ENCODE assay signal across 16 mouse cellular contexts in genomic region chr11:33433813-33434212, GRCm38 (mm10).
DNase-seq lines count a peak whose midpoint lies in the region; ATAC-seq and TF ChIP-seq lines count a peak whose summit lies in the region.
"Had no signal": no experiment of that assay in that cellular context is flagged by ENCODE, and none has a peak within 500 bp of the region (broad histone marks: within the 10 kb centered on the region; RNA-seq: fewer than 3 reads in every experiment).

No protein-coding gene starts in this region.

- H3K9me3 ChIP-seq in kidney, embryonic 16.5 days (ENCODE audit: low read length) = no peaks in the 10 kb centered on the region
- H3K9me3 ChIP-seq: hindbrain, embryonic 15.5 days; midbrain, embryonic 12.5 days had no signal

- peak; percentile 12 for DNase-seq in adrenal gland, postnatal 14 days
- DNase-seq in adrenal gland, adult 8-10 months = no peak
- DNase-seq in liver, adult 2 months (ENCODE audit: extremely low read depth, low read depth, low spot score) = peak; percentile 54
- DNase-seq in liver = no peak
- peak; percentile 42 for DNase-seq in cerebellum, adult 9-10 months
- peak in 1 of 2 experiments; percentile 3 for DNase-seq in layer of hippocampus, adult 2 months (ENCODE audit: low spot score in 2 of 2)
- DNase-seq: gastrocnemius, adult 2 months; heart, adult 2 months; heart, postnatal 10 days; kidney, adult 8-10 months had no signal

- no peak for TF ChIP-seq POLR2A in liver, adult 2 months (IDR thresholded peaks at IDR 0.05; ENCODE audit: extremely low read depth, insufficient read depth, low read length)

- H3K4me1 ChIP-seq in liver, adult 2 months (ENCODE audit: control insufficient read depth, insufficient read depth, low read length) = no peaks in the 10 kb centered on the region
- H3K4me1 ChIP-seq in kidney, embryonic 16.5 days (ENCODE audit: insufficient read depth, low read length) = no peaks in the 10 kb centered on the region
- H3K4me1 ChIP-seq: hindbrain, embryonic 15.5 days; midbrain, embryonic 12.5 days had no signal

- 41% methylated on average over 5 of the region's 5 CpGs for WGBS in liver, adult 2 months
- 24% methylated on average over 5 of the region's 5 CpGs for WGBS in kidney, embryonic 16.5 days

- H3K27me3 ChIP-seq in liver, adult 2 months (ENCODE audit: control insufficient read depth, insufficient read depth, low read length) = no peaks in the 10 kb centered on the region
- no peaks in the 10 kb centered on the region for H3K27me3 ChIP-seq in kidney, embryonic 16.5 days (ENCODE audit: insufficient read depth, low read length)
- H3K27me3 ChIP-seq: hindbrain, embryonic 15.5 days; midbrain, embryonic 12.5 days had no signal

- H3K4me3 ChIP-seq in liver, adult 2 months (ENCODE audit: insufficient read depth, low read depth, low read length) = no peak overlapping the region
- H3K4me3 ChIP-seq in layer of hippocampus, adult 2 months = no peak overlapping the region
- H3K4me3 ChIP-seq in kidney, embryonic 16.5 days (ENCODE audit: low read length) = no peak overlapping the region
- H3K4me3 ChIP-seq: gastrocnemius, adult 2 months; heart, adult 2 months; hindbrain, embryonic 15.5 days; midbrain, embryonic 12.5 days had no signal

- H3K27ac ChIP-seq in liver, adult 2 months (replicated peaks; ENCODE audit: insufficient read depth, low read depth, low read length) = no peak overlapping the region
- no peak overlapping the region for H3K27ac ChIP-seq in layer of hippocampus, adult 2 months
- H3K27ac ChIP-seq in kidney, embryonic 16.5 days (ENCODE audit: low read length) = no peak overlapping the region
- H3K27ac ChIP-seq: gastrocnemius, adult 2 months; heart, adult 2 months; hindbrain, embryonic 15.5 days; liver, embryonic 14.5 days; midbrain, embryonic 12.5 days had no signal

- H3K36me3 ChIP-seq in liver, adult 2 months (ENCODE audit: control insufficient read depth, insufficient read depth, low read length) = no peaks in the 10 kb centered on the region
- H3K36me3 ChIP-seq in kidney, embryonic 16.5 days (ENCODE audit: insufficient read depth, low read length) = no peaks in the 10 kb centered on the region
- H3K36me3 ChIP-seq: hindbrain, embryonic 15.5 days; midbrain, embryonic 12.5 days had no signal

- peak; percentile 83 for TF ChIP-seq CTCF in liver, adult 2 months (IDR thresholded peaks at IDR 0.05; ENCODE audit: low read depth, low read length)
- peak; percentile 45 for TF ChIP-seq CTCF in layer of hippocampus, adult 2 months (conservative IDR thresholded peaks at IDR 0.05)

- no peaks in the 10 kb centered on the region for H3K79me2 ChIP-seq in liver, adult 2 months (ENCODE audit: control insufficient read depth, insufficient read depth, low read length)

- no peak for ATAC-seq in kidney, embryonic 16.5 days (ENCODE audit: low FRiP score, low TSS enrichment)
- no peak for ATAC-seq in inflammation-experienced regulatory T-cells, adult 6 months
- ATAC-seq: forebrain, embryonic 14.5 days had no signal

- no peak overlapping the region for H3K9ac ChIP-seq in liver, adult 2 months (ENCODE audit: low read depth, low read length)
- H3K9ac ChIP-seq in kidney, embryonic 16.5 days (replicated peaks; ENCODE audit: low read length) = no peak overlapping the region
- H3K9ac ChIP-seq: hindbrain, embryonic 15.5 days; liver, embryonic 14.5 days; midbrain, embryonic 12.5 days had no signal

- H3K4me2 ChIP-seq in kidney, embryonic 16.5 days (replicated peaks; ENCODE audit: low read depth, low read length) = no peak overlapping the region
- H3K4me2 ChIP-seq: hindbrain, embryonic 15.5 days; midbrain, embryonic 12.5 days had no signal

Comparison
In these comparisons a context has a peak if more than half of its experiments do, and no peak if none do; other contexts are left out.
1. DNase-seq: peak in adrenal gland, postnatal 14 days (single experiment), liver, adult 2 months (single experiment) and cerebellum, adult 9-10 months (single experiment); none in adrenal gland, adult 8-10 months (single experiment) and liver (single experiment).